9 mouse cellular contexts compared by ENCODE assay signal in genomic region chr15:83118360-83118759, GRCm38 (mm10). TPM values are rescaled to one million over a fixed set of nuclear protein-coding genes. Genes with fewer than 3 reads are reported as not detected.
DNase-seq lines count a peak whose midpoint lies in the region; ATAC-seq lines count a peak whose summit lies in the region.
"Had no signal": no experiment of that assay in that cellular context is flagged by ENCODE, and none has a peak within 500 bp of the region (broad histone marks: within the 10 kb centered on the region; RNA-seq: fewer than 3 reads in every experiment).

No protein-coding gene starts in this region.

- 61% methylated on average over 7 of the region's 7 CpGs for WGBS in hindbrain, embryonic 14.5 days
- 64% methylated on average over 7 of the region's 7 CpGs for WGBS in hindbrain, embryonic 13.5 days

- H3K9ac ChIP-seq in hindbrain, embryonic 14.5 days, result no peak overlapping the region
- H3K9ac ChIP-seq in hindbrain, embryonic 13.5 days, result no peak overlapping the region
- H3K9ac ChIP-seq: heart, embryonic 15.5 days had no signal

- peaks cover 11% of the 10 kb centered on the region for H3K4me1 ChIP-seq in hindbrain, embryonic 14.5 days (replicated peaks; ENCODE audit: control insufficient read depth, insufficient read depth, low read length)
- peaks cover 34% of the 10 kb centered on the region for H3K4me1 ChIP-seq in hindbrain, embryonic 13.5 days (replicated peaks)

- peak; percentile 76 for DNase-seq in hindbrain, embryonic 14.5 days (ENCODE audit: low spot score)
- peak; percentile 37 for DNase-seq in CD4-positive helper T cell, adult 2 months (ENCODE audit: low read depth, low spot score)
- peak; percentile 71 for DNase-seq in adrenal gland, postnatal 14 days
- peak; percentile 62 to 75 for DNase-seq in kidney, postnatal 4 days
- DNase-seq in right cerebral cortex, postnatal 14 days, result peak; percentile 54
- no peak for DNase-seq in gastrocnemius, adult 8-10 months (ENCODE audit: low spot score in 2 of 2)
- DNase-seq in embryo, embryonic 10 days (ENCODE audit: low spot score), result no peak

- no peak overlapping the region for H3K4me3 ChIP-seq in hindbrain, embryonic 14.5 days (replicated peaks; ENCODE audit: low read length)
- H3K4me3 ChIP-seq in hindbrain, embryonic 13.5 days, result no peak overlapping the region
- H3K4me3 ChIP-seq: heart, embryonic 15.5 days had no signal

- no peaks in the 10 kb centered on the region for H3K27me3 ChIP-seq in hindbrain, embryonic 14.5 days (ENCODE audit: control insufficient read depth, insufficient read depth, low read length)
- H3K27me3 ChIP-seq in hindbrain, embryonic 13.5 days, result no peaks in the 10 kb centered on the region
- H3K27me3 ChIP-seq: heart, embryonic 15.5 days had no signal

- no peaks in the 10 kb centered on the region for H3K9me3 ChIP-seq in hindbrain, embryonic 14.5 days (ENCODE audit: control insufficient read depth, low read length)
- no peaks in the 10 kb centered on the region for H3K9me3 ChIP-seq in hindbrain, embryonic 13.5 days
- H3K9me3 ChIP-seq: heart, embryonic 15.5 days had no signal

- peaks cover 42% of the 10 kb centered on the region for H3K36me3 ChIP-seq in hindbrain, embryonic 14.5 days (replicated peaks; ENCODE audit: control insufficient read depth, insufficient read depth)
- peaks cover 51% of the 10 kb centered on the region for H3K36me3 ChIP-seq in hindbrain, embryonic 13.5 days

- no peak overlapping the region for H3K4me2 ChIP-seq in hindbrain, embryonic 14.5 days (replicated peaks)
- H3K4me2 ChIP-seq in hindbrain, embryonic 13.5 days, result no peak overlapping the region
- H3K4me2 ChIP-seq: heart, embryonic 15.5 days had no signal

- H3K27ac ChIP-seq in hindbrain, embryonic 14.5 days, result no peak overlapping the region
- no peak overlapping the region for H3K27ac ChIP-seq in hindbrain, embryonic 13.5 days
- H3K27ac ChIP-seq: heart, embryonic 15.5 days had no signal

- no peak for ATAC-seq in hindbrain, embryonic 14.5 days (ENCODE audit: low FRiP score)
- no peak for ATAC-seq in hindbrain, embryonic 13.5 days (ENCODE audit: low FRiP score)

RNA-seq across cellular contexts. Expression of gene Rrp7a, which starts 4.2 kb away (rescaled TPM):
- 64.7 and 68.2 TPM in 2 replicates for polyA plus RNA-seq in hindbrain, embryonic 14.5 days (2014; fragmentation: Nextera tagmentation; extraction: Ambion mirVana)
- 72.7 and 74.8 TPM in 2 replicates for polyA plus RNA-seq in hindbrain, embryonic 13.5 days (2015; fragmentation: Nextera tagmentation; extraction: Ambion mirVana)
- 95.0 and 99.4 TPM in 2 replicates for total RNA-seq in adrenal gland, postnatal 14 days (2021)
- total RNA-seq in gastrocnemius, adult 8-10 months (2022), result 10 to 100 TPM; 32.9 to 48.0 (median 41.8) TPM

RNA-seq across cellular contexts. Expression of gene Serhl, which starts 29.1 kb away (rescaled TPM):
- 31.4 and 34.8 TPM in 2 replicates for polyA plus RNA-seq in hindbrain, embryonic 14.5 days (2014; fragmentation: Nextera tagmentation; extraction: Ambion mirVana)
- 30.8 and 32.4 TPM in 2 replicates for polyA plus RNA-seq in hindbrain, embryonic 13.5 days (2015; fragmentation: Nextera tagmentation; extraction: Ambion mirVana)
- 53.8 and 63.2 TPM in 2 replicates for total RNA-seq in adrenal gland, postnatal 14 days (2021)
- total RNA-seq in gastrocnemius, adult 8-10 months (2022), result 10 to 100 TPM; 19.2 to 30.2 (median 25.4) TPM

RNA-seq across cellular contexts. Expression of gene Poldip3, which starts 30.8 kb away (rescaled TPM):
- 143 and 145 TPM in 2 replicates for polyA plus RNA-seq in hindbrain, embryonic 14.5 days (2014; fragmentation: Nextera tagmentation; extraction: Ambion mirVana)
- polyA plus RNA-seq in hindbrain, embryonic 13.5 days (2015; fragmentation: Nextera tagmentation; extraction: Ambion mirVana), result 144 and 146 TPM in 2 replicates
- 87.6 and 97.0 TPM in 2 replicates for total RNA-seq in adrenal gland, postnatal 14 days (2021)
- 10 to 100 TPM; 12.3 to 18.1 (median 16.9) TPM for total RNA-seq in gastrocnemius, adult 8-10 months (2022)

RNA-seq across cellular contexts. Expression of gene Cyb5r3, which starts 54.0 kb away (rescaled TPM):
- polyA plus RNA-seq in hindbrain, embryonic 14.5 days (2014; fragmentation: Nextera tagmentation; extraction: Ambion mirVana), result 112 and 129 TPM in 2 replicates
- 117 and 134 TPM in 2 replicates for polyA plus RNA-seq in hindbrain, embryonic 13.5 days (2015; fragmentation: Nextera tagmentation; extraction: Ambion mirVana)
- total RNA-seq in adrenal gland, postnatal 14 days (2021), result 206 and 217 TPM in 2 replicates
- 10 to 100 TPM; 40.7 to 56.5 (median 45.0) TPM for total RNA-seq in gastrocnemius, adult 8-10 months (2022)

Comparison
In these comparisons a context has a peak if more than half of its experiments do, and no peak if none do; other contexts are left out.
1. DNase-seq: peak in hindbrain, embryonic 14.5 days (single experiment), CD4-positive helper T cell, adult 2 months (single experiment), adrenal gland, postnatal 14 days (single experiment), kidney, postnatal 4 days (2 of 2) and right cerebral cortex, postnatal 14 days (single experiment); none in gastrocnemius, adult 8-10 months (0 of 2) and embryo, embryonic 10 days (single experiment).